Mouse (Mus musculus): ENCODE measurements around the gene Slco3a1.

Gene Slco3a1

GRCm38 (mm10) chr7:74348318-74348890 lies 206.2 kb downstream of the Slco3a1 start:
- no peak for DNase-seq (ENCODE audit: low spot score in 2 of 2)

- DNase-seq (ENCODE audit: low spot score in 2 of 2): no peak
Observed at GRCm38 (mm10) chr7:74347026-74347425, 207.6 kb downstream of the Slco3a1 start.

- DNase-seq (ENCODE audit: low spot score in 2 of 2): no peak
Observed at GRCm38 (mm10) chr7:74346451-74346850, 208.1 kb downstream of the Slco3a1 start.

GRCm38 (mm10) chr7:74341149-74341805 lies 213.3 kb downstream of the Slco3a1 start:
- DNase-seq (ENCODE audit: low spot score in 2 of 2): no peak

- no peak for DNase-seq (ENCODE audit: low spot score in 2 of 2)
Observed at GRCm38 (mm10) chr7:74340419-74340954, 214.1 kb downstream of the Slco3a1 start.

- DNase-seq (ENCODE audit: low spot score in 2 of 2): no peak
Observed at GRCm38 (mm10) chr7:74337677-74338420, 216.7 kb downstream of the Slco3a1 start.

- no peak for DNase-seq (ENCODE audit: low spot score in 2 of 2)
Observed at GRCm38 (mm10) chr7:74332323-74332722, 222.3 kb downstream of the Slco3a1 start.

GRCm38 (mm10) chr7:74330858-74331726 lies 223.5 kb downstream of the Slco3a1 start:
- DNase-seq (ENCODE audit: low spot score in 2 of 2): no peak

- no peak for DNase-seq (ENCODE audit: low spot score in 2 of 2)
Observed at GRCm38 (mm10) chr7:74330117-74330857, 224.3 kb downstream of the Slco3a1 start.

- DNase-seq (ENCODE audit: low spot score in 2 of 2): no peak
Observed at GRCm38 (mm10) chr7:74329004-74329403, 225.6 kb downstream of the Slco3a1 start.

GRCm38 (mm10) chr7:74327716-74328115 lies 226.9 kb downstream of the Slco3a1 start:
- no peak for DNase-seq (ENCODE audit: low spot score in 2 of 2)

- no peak for DNase-seq (ENCODE audit: low spot score in 2 of 2)
Observed at GRCm38 (mm10) chr7:74325052-74325451, 229.5 kb downstream of the Slco3a1 start.

GRCm38 (mm10) chr7:74323683-74324082 lies 230.9 kb downstream of the Slco3a1 start:
- DNase-seq (ENCODE audit: low spot score in 2 of 2): no peak

- no peak for DNase-seq (ENCODE audit: low spot score in 2 of 2)
Observed at GRCm38 (mm10) chr7:74323194-74323593, 231.4 kb downstream of the Slco3a1 start.

- no peak for DNase-seq (ENCODE audit: low spot score in 2 of 2)
Observed at GRCm38 (mm10) chr7:74320635-74321034, 233.9 kb downstream of the Slco3a1 start.

- no peak for DNase-seq (ENCODE audit: low spot score in 2 of 2)
Observed at GRCm38 (mm10) chr7:74315836-74316435, 238.6 kb downstream of the Slco3a1 start.

- DNase-seq (ENCODE audit: low spot score in 2 of 2): no peak
Observed at GRCm38 (mm10) chr7:74314276-74314675, 240.3 kb downstream of the Slco3a1 start.

- no peak for DNase-seq (ENCODE audit: low spot score in 2 of 2)
Observed at GRCm38 (mm10) chr7:74313279-74314105, 241.1 kb downstream of the Slco3a1 start.

- no peak for DNase-seq (ENCODE audit: low spot score in 2 of 2)
Observed at GRCm38 (mm10) chr7:74311536-74311935, 243.0 kb downstream of the Slco3a1 start.
